In the genomic region with DNA sequence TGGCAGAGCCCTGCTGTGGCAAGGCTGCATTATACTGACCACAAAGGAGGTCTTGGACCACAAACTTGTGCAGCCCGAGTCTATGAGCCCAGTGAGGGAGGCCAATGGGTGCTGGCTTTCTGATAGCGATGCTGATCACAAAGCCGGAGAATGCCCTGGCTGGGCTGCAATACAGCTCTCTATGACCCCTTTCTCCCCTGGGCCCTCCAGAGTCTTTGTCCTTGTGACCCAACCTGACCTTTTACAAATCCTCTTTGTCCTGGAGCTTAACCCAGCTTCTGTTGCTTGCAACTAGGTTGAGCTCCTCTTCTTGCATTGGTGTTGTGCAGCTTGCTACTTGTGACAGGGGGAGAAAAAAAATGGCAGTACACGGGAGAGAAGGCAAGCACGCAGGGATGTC, we compare ENCODE assay signal across 23 mouse cellular contexts.
A peak's percentile ranks its signal among the peaks of the same experiment; 100 is the strongest.
DNase-seq lines count a peak whose midpoint lies in the region; ATAC-seq and TF ChIP-seq lines count a peak whose summit lies in the region.
"Had no signal": no experiment of that assay in that cellular context is flagged by ENCODE, and none has a peak within 500 bp of the region (broad histone marks: within the 10 kb centered on the region; RNA-seq: fewer than 3 reads in every experiment).

No protein-coding gene starts in this region.

- H3K27ac ChIP-seq in forebrain, embryonic 10.5 days, result peak overlapping the region; percentile 60
- H3K27ac ChIP-seq in forebrain, embryonic 13.5 days, result no peak overlapping the region
- H3K27ac ChIP-seq in midbrain, embryonic 11.5 days (ENCODE audit: low read depth, low read length), result no peak overlapping the region
- no peak overlapping the region for H3K27ac ChIP-seq in midbrain, embryonic 14.5 days (replicated peaks; ENCODE audit: low read depth, low read length)
- no peak overlapping the region for H3K27ac ChIP-seq in heart, adult 2 months
- no peak overlapping the region for H3K27ac ChIP-seq in cerebellum, adult 2 months (ENCODE audit: insufficient read depth, low read length)
- H3K27ac ChIP-seq: embryonic facial prominence, embryonic 13.5 days; gastrocnemius, adult 2 months; heart, embryonic 15.5 days; hindbrain, embryonic 12.5 days; intestine, embryonic 15.5 days had no signal

- no peak overlapping the region for H3K4me2 ChIP-seq in forebrain, embryonic 13.5 days
- 0 out of 2 replicates have a peak overlapping the region, but pooled peaks have one; percentile 1 for H3K4me2 ChIP-seq in midbrain, embryonic 11.5 days
- no peak overlapping the region for H3K4me2 ChIP-seq in midbrain, embryonic 14.5 days (ENCODE audit: low read length)
- H3K4me2 ChIP-seq: embryonic facial prominence, embryonic 13.5 days; heart, embryonic 11.5 days; heart, embryonic 15.5 days; hindbrain, embryonic 12.5 days; intestine, embryonic 15.5 days had no signal

- no peak overlapping the region for H3K9ac ChIP-seq in forebrain, embryonic 13.5 days
- H3K9ac ChIP-seq in midbrain, embryonic 11.5 days (ENCODE audit: low read length), result no peak overlapping the region
- H3K9ac ChIP-seq in midbrain, embryonic 14.5 days (replicated peaks; ENCODE audit: low read length), result no peak overlapping the region
- H3K9ac ChIP-seq in heart, adult 2 months (ENCODE audit: low read depth, low read length), result no peak overlapping the region
- H3K9ac ChIP-seq: embryonic facial prominence, embryonic 13.5 days; heart, embryonic 15.5 days; hindbrain, embryonic 12.5 days; intestine, embryonic 15.5 days had no signal

- WGBS in forebrain, embryonic 10.5 days, result 9% methylated on average over 5 of the region's 5 CpGs
- 4% methylated on average over 5 of the region's 5 CpGs for WGBS in forebrain, embryonic 13.5 days
- 10% methylated on average over 5 of the region's 5 CpGs for WGBS in midbrain, embryonic 11.5 days
- 4% methylated on average over 5 of the region's 5 CpGs for WGBS in midbrain, embryonic 14.5 days
- 70% methylated on average over 5 of the region's 5 CpGs for WGBS in heart, adult 2 months
- 64% methylated on average over 5 of the region's 5 CpGs for WGBS in cerebellum, adult 2 months

- H3K4me1 ChIP-seq in forebrain, embryonic 10.5 days, result peaks cover 23% of the 10 kb centered on the region
- no peaks in the 10 kb centered on the region for H3K4me1 ChIP-seq in forebrain, embryonic 13.5 days
- H3K4me1 ChIP-seq in midbrain, embryonic 11.5 days (ENCODE audit: control insufficient read depth, insufficient read depth, low read length), result peaks cover 14% of the 10 kb centered on the region
- H3K4me1 ChIP-seq in midbrain, embryonic 14.5 days (ENCODE audit: control insufficient read depth, insufficient read depth, low read length), result no peaks in the 10 kb centered on the region
- H3K4me1 ChIP-seq in heart, adult 2 months (ENCODE audit: control insufficient read depth, insufficient read depth, low read length), result no peaks in the 10 kb centered on the region
- H3K4me1 ChIP-seq in cerebellum, adult 2 months (ENCODE audit: control insufficient read depth, insufficient read depth, low read length), result no peaks in the 10 kb centered on the region
- H3K4me1 ChIP-seq: embryonic facial prominence, embryonic 13.5 days; heart, embryonic 15.5 days; intestine, embryonic 15.5 days had no signal

- no peaks in the 10 kb centered on the region for H3K36me3 ChIP-seq in forebrain, embryonic 10.5 days (replicated peaks)
- H3K36me3 ChIP-seq in forebrain, embryonic 13.5 days (ENCODE audit: poor library complexity, severe bottlenecking), result no peaks in the 10 kb centered on the region
- H3K36me3 ChIP-seq in midbrain, embryonic 11.5 days (ENCODE audit: control insufficient read depth, insufficient read depth, low read length), result no peaks in the 10 kb centered on the region
- H3K36me3 ChIP-seq in midbrain, embryonic 14.5 days (ENCODE audit: control insufficient read depth, insufficient read depth, low read length), result no peaks in the 10 kb centered on the region
- no peaks in the 10 kb centered on the region for H3K36me3 ChIP-seq in heart, adult 2 months (ENCODE audit: control insufficient read depth, insufficient read depth, low read length)
- H3K36me3 ChIP-seq: embryonic facial prominence, embryonic 13.5 days; G1E; heart, embryonic 15.5 days; hindbrain, embryonic 12.5 days; intestine, embryonic 15.5 days had no signal

- H3K27me3 ChIP-seq in forebrain, embryonic 10.5 days (ENCODE audit: poor library complexity, severe bottlenecking), result peaks cover 18% of the 10 kb centered on the region
- H3K27me3 ChIP-seq in forebrain, embryonic 13.5 days, result no peaks in the 10 kb centered on the region
- peaks cover 2% of the 10 kb centered on the region; the same call in 1 of the 2 replicates for H3K27me3 ChIP-seq in midbrain, embryonic 11.5 days (ENCODE audit: control insufficient read depth, insufficient read depth, low read length)
- no peaks in the 10 kb centered on the region for H3K27me3 ChIP-seq in midbrain, embryonic 14.5 days (ENCODE audit: control insufficient read depth, insufficient read depth, low read length)
- no peaks in the 10 kb centered on the region for H3K27me3 ChIP-seq in heart, adult 2 months (ENCODE audit: control insufficient read depth, insufficient read depth, low read length)
- H3K27me3 ChIP-seq in cerebellum, adult 2 months (ENCODE audit: control insufficient read depth, insufficient read depth, low read length), result no peaks in the 10 kb centered on the region
- H3K27me3 ChIP-seq: embryonic facial prominence, embryonic 13.5 days; hindbrain, embryonic 12.5 days; intestine, embryonic 15.5 days had no signal

- no peaks in the 10 kb centered on the region for H3K9me3 ChIP-seq in forebrain, embryonic 10.5 days
- H3K9me3 ChIP-seq in forebrain, embryonic 13.5 days (replicated peaks), result no peaks in the 10 kb centered on the region
- no peaks in the 10 kb centered on the region for H3K9me3 ChIP-seq in midbrain, embryonic 11.5 days (ENCODE audit: control insufficient read depth, low read length)
- no peaks in the 10 kb centered on the region for H3K9me3 ChIP-seq in midbrain, embryonic 14.5 days (ENCODE audit: control insufficient read depth, low read length)
- H3K9me3 ChIP-seq: embryonic facial prominence, embryonic 13.5 days; heart, embryonic 15.5 days; hindbrain, embryonic 12.5 days; intestine, embryonic 15.5 days had no signal

- H3K79me2 ChIP-seq in heart, adult 2 months (replicated peaks; ENCODE audit: control insufficient read depth, insufficient read depth, low read length), result no peaks in the 10 kb centered on the region

- no peak for TF ChIP-seq CTCF in heart, adult 2 months (IDR thresholded peaks at IDR 0.05)
- TF ChIP-seq CTCF in cerebellum, adult 2 months (IDR thresholded peaks at IDR 0.05; ENCODE audit: borderline replicate concordance, insufficient read depth, low read depth, low read length), result no peak

- intact Hi-C loops in heart, adult 2 months (cut with DNase I), result no loop called here

- no peak for TF ChIP-seq POLR2A in heart, adult 2 months (IDR thresholded peaks at IDR 0.05; ENCODE audit: insufficient read depth, low read depth, low read length)
- no peak for TF ChIP-seq POLR2A in cerebellum, adult 2 months (IDR thresholded peaks at IDR 0.05; ENCODE audit: borderline replicate concordance, insufficient read depth, low read length)

- TF ChIP-seq EP300 in heart, adult 2 months (IDR thresholded peaks at IDR 0.05; ENCODE audit: insufficient read depth, low read depth, low read length), result no peak

- ATAC-seq in forebrain, embryonic 13.5 days, result no peak
- ATAC-seq in midbrain, embryonic 11.5 days (ENCODE audit: low FRiP score), result 0 out of 2 replicates have a peak, but pooled peaks have one; percentile 48
- ATAC-seq in midbrain, embryonic 14.5 days (ENCODE audit: low FRiP score, low TSS enrichment), result no peak
- ATAC-seq: CD4-positive, CD25-positive, alpha-beta regulatory T cell, adult 4 months; forebrain, embryonic 14.5 days; intestine, embryonic 15.5 days had no signal

- DNase-seq in forebrain, embryonic 10.5 days (ENCODE audit: extremely low spot score, low spot score), result no peak
- DNase-seq in midbrain, embryonic 11.5 days (ENCODE audit: low spot score, missing footprints), result peak; percentile 87
- DNase-seq in midbrain, embryonic 14.5 days, result no peak
- DNase-seq in retina, adult 2 months (ENCODE audit: low read depth, low spot score), result peak; percentile 87
- no peak for DNase-seq in gastrocnemius, postnatal 25 days
- DNase-seq in heart, adult 2 months, result no peak
- DNase-seq in cerebellum, adult 2 months, result no peak
- DNase-seq: adrenal gland, postnatal 10 days; B cell, adult 2 months; cerebellum, adult 11 months; cerebellum, adult 9-10 months; cerebellum, postnatal 25 days; gastrocnemius, adult 2 months; heart, adult 18-20 months had no signal

- peak overlapping the region; percentile 4; the same call in 1 of the 2 replicates for H3K4me3 ChIP-seq in forebrain, embryonic 10.5 days
- H3K4me3 ChIP-seq in forebrain, embryonic 13.5 days, result no peak overlapping the region
- H3K4me3 ChIP-seq in midbrain, embryonic 11.5 days (ENCODE audit: low read depth, low read length), result no peak overlapping the region
- no peak overlapping the region for H3K4me3 ChIP-seq in midbrain, embryonic 14.5 days (replicated peaks; ENCODE audit: low read depth, low read length)
- no peak overlapping the region for H3K4me3 ChIP-seq in heart, adult 2 months
- no peak overlapping the region for H3K4me3 ChIP-seq in cerebellum, adult 2 months (replicated peaks; ENCODE audit: insufficient read depth, low read depth, low read length)
- H3K4me3 ChIP-seq: embryonic facial prominence, embryonic 13.5 days; gastrocnemius, adult 2 months; heart, embryonic 15.5 days; hindbrain, embryonic 12.5 days; intestine, embryonic 15.5 days had no signal

Comparison
In these comparisons a context has a peak if more than half of its experiments do, and no peak if none do; other contexts are left out.
1. DNase-seq: peak in midbrain, embryonic 11.5 days (single experiment) and retina, adult 2 months (single experiment); none in forebrain, embryonic 10.5 days (single experiment), midbrain, embryonic 14.5 days (single experiment), gastrocnemius, postnatal 25 days (single experiment), heart, adult 2 months (0 of 2) and cerebellum, adult 2 months (0 of 2).